Comparison of ENCODE assay signal across 26 mouse cellular contexts in genomic region chr9:46146437-46146836, GRCm38 (mm10).
A peak's percentile ranks its signal among the peaks of the same experiment; 100 is the strongest.
DNase-seq lines count a peak whose midpoint lies in the region; ATAC-seq lines count a peak whose summit lies in the region.
"Had no signal": no experiment of that assay in that cellular context is flagged by ENCODE, and none has a peak within 500 bp of the region (broad histone marks: within the 10 kb centered on the region; RNA-seq: fewer than 3 reads in every experiment).

No protein-coding gene starts in this region.

- no peak overlapping the region for H3K9ac ChIP-seq in heart, embryonic 13.5 days
- H3K9ac ChIP-seq: forebrain, embryonic 13.5 days; hindbrain, embryonic 14.5 days; limb, embryonic 13.5 days; liver, embryonic 13.5 days; midbrain, embryonic 13.5 days had no signal

- H3K4me3 ChIP-seq in heart, embryonic 13.5 days = no peak overlapping the region
- H3K4me3 ChIP-seq: forebrain, embryonic 13.5 days; limb, embryonic 13.5 days; liver, embryonic 13.5 days; midbrain, embryonic 13.5 days had no signal

- H3K9me3 ChIP-seq in heart, embryonic 13.5 days = no peaks in the 10 kb centered on the region
- H3K9me3 ChIP-seq: forebrain, embryonic 13.5 days; limb, embryonic 13.5 days; liver, embryonic 13.5 days; midbrain, embryonic 13.5 days had no signal

- ATAC-seq in heart, embryonic 13.5 days (ENCODE audit: extremely low read depth, insufficient number of reproducible peaks, low FRiP score, low TSS enrichment) = no peak
- ATAC-seq: forebrain, embryonic 13.5 days; intestine, postnatal 0 days; lung, postnatal 0 days; midbrain, embryonic 13.5 days had no signal

- no peak for DNase-seq in heart, postnatal 10 days
- DNase-seq in 3134 (ENCODE audit: extremely low read depth, insufficient read length, low spot score) = peak; percentile 8
- peak; percentile 22 for DNase-seq in MN1 (ENCODE audit: low spot score)
- DNase-seq in retina, embryonic 14.5 days (ENCODE audit: low spot score) = peak; percentile 54
- no peak for DNase-seq in layer of hippocampus, postnatal 36 days
- DNase-seq in lung, postnatal 10 days = no peak
- DNase-seq: adrenal gland, postnatal 36 days; cerebellum, adult 2 months; cerebellum, postnatal 14 days; gastrocnemius, postnatal 14 days; kidney, postnatal 14 days; layer of hippocampus, adult 9-11 months; liver, embryonic 13.5 days; lung, adult 18-20 months; spleen, adult 18-20 months; thymus, postnatal 4 days had no signal

- H3K27me3 ChIP-seq in heart, embryonic 13.5 days (replicated peaks) = no peaks in the 10 kb centered on the region
- H3K27me3 ChIP-seq: CH12.LX; limb, embryonic 13.5 days; liver, embryonic 13.5 days; midbrain, embryonic 13.5 days had no signal

- no peak overlapping the region for H3K4me2 ChIP-seq in heart, embryonic 13.5 days
- H3K4me2 ChIP-seq: forebrain, embryonic 13.5 days; hindbrain, embryonic 14.5 days; limb, embryonic 13.5 days; liver, embryonic 13.5 days; midbrain, embryonic 13.5 days had no signal

- WGBS in heart, embryonic 13.5 days = 67% methylated on average over 3 of the region's 3 CpGs

- no peaks in the 10 kb centered on the region for H3K36me3 ChIP-seq in heart, embryonic 13.5 days
- H3K36me3 ChIP-seq: limb, embryonic 13.5 days; liver, embryonic 13.5 days; midbrain, embryonic 13.5 days had no signal

- H3K27ac ChIP-seq in heart, embryonic 13.5 days (replicated peaks) = peak overlapping the region; percentile 17; the same call in 1 of the 2 replicates
- H3K27ac ChIP-seq: forebrain, embryonic 13.5 days; hindbrain, embryonic 14.5 days; limb, embryonic 13.5 days; liver, embryonic 13.5 days; macrophage; midbrain, embryonic 13.5 days; stomach, postnatal 0 days had no signal

- intact Hi-C loops in heart, postnatal 10 days (cut with DNase I) = loop anchor here (2.0 kb wide), 1 partner anchor 16 kb away; no protein-coding TSS in a partner anchor

- H3K4me1 ChIP-seq in heart, embryonic 13.5 days = peaks cover 54% of the 10 kb centered on the region
- H3K4me1 ChIP-seq: forebrain, embryonic 13.5 days had no signal

Comparison
In these comparisons a context has a peak if more than half of its experiments do, and no peak if none do; other contexts are left out.
1. DNase-seq: peak in 3134 (single experiment), MN1 (single experiment) and retina, embryonic 14.5 days (single experiment); none in heart, postnatal 10 days (0 of 2), layer of hippocampus, postnatal 36 days (0 of 2) and lung, postnatal 10 days (single experiment).